Comparison of ENCODE assay signal across 11 mouse cellular contexts in the genomic region with DNA sequence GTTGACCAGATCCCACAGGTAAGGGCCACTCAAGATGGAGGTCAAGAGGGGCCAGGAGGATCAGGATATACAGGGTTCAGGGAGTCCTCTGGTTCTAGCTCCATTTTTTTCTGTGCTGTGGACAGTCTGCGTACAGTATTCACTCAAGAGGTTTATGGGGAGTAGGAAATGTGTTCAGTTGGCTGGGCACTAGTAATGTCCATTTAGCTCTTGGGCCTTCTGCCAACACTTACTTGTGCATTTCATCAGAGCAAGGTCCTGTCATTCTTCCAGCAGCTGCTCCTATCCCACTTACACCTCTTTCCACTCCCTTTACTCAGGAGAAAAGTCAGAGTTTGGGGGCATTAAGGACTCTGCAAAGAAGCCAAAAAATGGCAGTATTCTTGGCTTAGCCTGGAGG. TPM values are rescaled to one million over a fixed set of nuclear protein-coding genes. Genes with fewer than 3 reads are reported as not detected.
DNase-seq lines count a peak whose midpoint lies in the region; ATAC-seq and TF ChIP-seq lines count a peak whose summit lies in the region.
"Had no signal": no experiment of that assay in that cellular context is flagged by ENCODE, and none has a peak within 500 bp of the region (broad histone marks: within the 10 kb centered on the region; RNA-seq: fewer than 3 reads in every experiment).

No protein-coding gene starts in this region.

- H3K36me3 ChIP-seq in liver, adult 2 months (ENCODE audit: control insufficient read depth, insufficient read depth, low read length) = peaks cover 13% of the 10 kb centered on the region

- peaks cover 14% of the 10 kb centered on the region for H3K4me1 ChIP-seq in liver, adult 2 months (ENCODE audit: control insufficient read depth, insufficient read depth, low read length)
- H3K4me1 ChIP-seq in embryonic fibroblast, embryonic 13.5 days (ENCODE audit: control insufficient read depth, insufficient read depth, low read length) = peaks cover 12% of the 10 kb centered on the region
- H3K4me1 ChIP-seq: hindbrain, embryonic 10.5 days; midbrain, embryonic 10.5 days had no signal

- no peak for TF ChIP-seq CTCF in liver, adult 2 months (IDR thresholded peaks at IDR 0.05; ENCODE audit: low read depth, low read length)
- no peak for TF ChIP-seq CTCF in embryonic fibroblast, embryonic 13.5 days (IDR thresholded peaks at IDR 0.05; ENCODE audit: borderline replicate concordance, insufficient read depth, low read length)

- H3K27ac ChIP-seq in liver, adult 2 months (replicated peaks; ENCODE audit: insufficient read depth, low read depth, low read length) = no peak overlapping the region; the same call in 1 of the 2 replicates
- peak overlapping the region; percentile 78 for H3K27ac ChIP-seq in embryonic fibroblast, embryonic 13.5 days (ENCODE audit: insufficient read depth, low read length)
- H3K27ac ChIP-seq: embryonic facial prominence, embryonic 15.5 days; hindbrain, embryonic 10.5 days; midbrain, embryonic 10.5 days had no signal

- no peak for TF ChIP-seq POLR2A in liver, adult 2 months (IDR thresholded peaks at IDR 0.05; ENCODE audit: extremely low read depth, insufficient read depth, low read length)
- TF ChIP-seq POLR2A in embryonic fibroblast, embryonic 13.5 days (IDR thresholded peaks at IDR 0.05; ENCODE audit: low read depth, low read length) = no peak

- peak; percentile 56; the same call in 1 of the 2 replicates for ATAC-seq in cerebellum, adult (ENCODE audit: insufficient number of reproducible peaks, low FRiP score, low TSS enrichment)
- ATAC-seq in megakaryocyte, adult 5-6 weeks (ENCODE audit: poor library complexity, severe bottlenecking) = no peak

- H3K79me2 ChIP-seq in liver, adult 2 months (ENCODE audit: control insufficient read depth, insufficient read depth, low read length) = peaks cover 12% of the 10 kb centered on the region; the same call in 1 of the 2 replicates

- DNase-seq in cerebellum, postnatal 4 days (ENCODE audit: low spot score in 2 of 2) = no peak
- DNase-seq in liver, adult 2 months (ENCODE audit: extremely low read depth, low read depth, low spot score) = peak; percentile 68
- no peak for DNase-seq in liver
- DNase-seq in lung, postnatal 14 days = peak; percentile 71
- DNase-seq in ovary, postnatal 10 days (ENCODE audit: low spot score) = no peak

- WGBS in liver, adult 2 months = 26% methylated on average over 1 of the region's 1 CpGs

- H3K4me3 ChIP-seq in liver, adult 2 months (ENCODE audit: insufficient read depth, low read depth, low read length) = no peak overlapping the region
- no peak overlapping the region for H3K4me3 ChIP-seq in embryonic fibroblast, embryonic 13.5 days (ENCODE audit: insufficient read depth, low read length)
- H3K4me3 ChIP-seq: embryonic facial prominence, embryonic 15.5 days; hindbrain, embryonic 10.5 days; midbrain, embryonic 10.5 days had no signal

- H3K9ac ChIP-seq in liver, adult 2 months (ENCODE audit: low read depth, low read length) = no peak overlapping the region
- H3K9ac ChIP-seq: embryonic facial prominence, embryonic 15.5 days had no signal

- no peaks in the 10 kb centered on the region for H3K27me3 ChIP-seq in liver, adult 2 months (ENCODE audit: control insufficient read depth, insufficient read depth, low read length)
- H3K27me3 ChIP-seq: embryonic facial prominence, embryonic 15.5 days had no signal

RNA-seq across cellular contexts. Expression of gene Mprip, which starts 33.4 kb away (rescaled TPM):
- 29.0 and 32.6 TPM in 2 replicates for total RNA-seq in liver, adult 2 months (2014; rRNA removed)
- polyA plus RNA-seq in liver, adult 2 months (2012; rRNA removed) = 36.7 and 58.4 TPM in 2 replicates
- 233 and 249 TPM in 2 replicates for polyA plus RNA-seq in embryonic fibroblast, embryonic 13.5 days (2011; ENCODE audit: insufficient read length, low read depth, missing spikeins)
- total RNA-seq in megakaryocyte, adult 5-6 weeks (2015) = 23.7 and 26.2 TPM in 2 replicates
- 58.6 and 61.8 TPM in 2 replicates for total RNA-seq in megakaryocyte, adult 5-6 weeks (2017)

Comparison
In these comparisons a context has a peak if more than half of its experiments do, and no peak if none do; other contexts are left out.
1. DNase-seq: peak in liver, adult 2 months (single experiment) and lung, postnatal 14 days (single experiment); none in cerebellum, postnatal 4 days (0 of 2), liver (single experiment) and ovary, postnatal 10 days (single experiment).